Mouse (Mus musculus): ENCODE results near the gene Ttc1.

GRCm38 (mm10) chr11:43705751-43706150 is 42.1 kb downstream of the Ttc1 start:
- TF ChIP-seq POLR2A (IDR thresholded peaks at IDR 0.05; ENCODE audit: borderline replicate concordance, extremely low read depth, insufficient read depth, insufficient read length, poor library complexity, severe bottlenecking) (no peak), CTCF (IDR thresholded peaks at IDR 0.05; ENCODE audit: borderline replicate concordance, extremely low read depth, insufficient read depth, insufficient read length) (no peak)
